Mouse (Mus musculus) heart, adult 2 months (tissue): Measurements from ENCODE around the gene Ash1l. TPM values are rescaled to one million over a fixed set of nuclear protein-coding genes. Genes with fewer than 3 reads are reported as not detected.
"Not testable (repeated sequence)": the region's sequence is repeated elsewhere in the genome, so short reads cannot be mapped to it uniquely, and the experiment has no call there.

Experiments
- DNase-seq, 2 experiments: peaks; one replicate each; pipeline ENCODE4 v3.0.0; 2021
- H3K27ac ChIP-seq: fragments of 200-600 bp; 2 replicates; pipeline ENCODE4 v1.8.1; 2022
- H3K27me3 ChIP-seq: fragments of 200-500 bp; 2 replicates; pipeline ENCODE4 v1.6.1; 2012; ENCODE audit warnings: mild to moderate bottlenecking, low read length, inconsistent platforms, mixed read lengths; ENCODE audit not compliant: control insufficient read depth, insufficient read depth
- H3K36me3 ChIP-seq: fragments of 200-500 bp; 2 replicates; pipeline ENCODE4 v1.6.1; 2012; ENCODE audit warnings: low read length, inconsistent platforms; ENCODE audit not compliant: control insufficient read depth, insufficient read depth
- H3K4me1 ChIP-seq: fragments of 200-500 bp; 2 replicates; pipeline ENCODE4 v1.6.1; 2011; ENCODE audit warnings: low read length; ENCODE audit not compliant: control insufficient read depth, insufficient read depth
- H3K4me3 ChIP-seq: fragments of 200-600 bp; 2 replicates; pipeline ENCODE4 v1.8.1; 2022
- H3K79me2 ChIP-seq: fragments of 200-500 bp; replicated peaks from 2 replicates; pipeline ENCODE4 v1.6.1; 2012; ENCODE audit warnings: mild to moderate bottlenecking, inconsistent platforms, low read length, moderate library complexity, mixed read lengths; ENCODE audit not compliant: control insufficient read depth, insufficient read depth
- H3K9ac ChIP-seq: fragments of 200-500 bp; 2 replicates; pipeline ENCODE4 v1.6.1; 2012; ENCODE audit warnings: low read depth, mild to moderate bottlenecking, control low read depth, inconsistent platforms, low read length, mixed read lengths
- CTCF ChIP-seq: fragments of 200-600 bp; IDR thresholded peaks from 2 replicates; pipeline ENCODE4 v1.8.1; 2022; ENCODE audit warnings: antibody characterized with exemption, mild to moderate bottlenecking, moderate library complexity
- EP300 ChIP-seq: fragments of 200-500 bp; IDR thresholded peaks from 2 replicates; pipeline ENCODE4 v1.6.1; 2011; ENCODE audit warnings: low read depth, low read length, control low read depth; ENCODE audit not compliant: insufficient read depth
- POLR2A ChIP-seq: fragments of 200-500 bp; IDR thresholded peaks from 2 replicates; pipeline ENCODE4 v1.6.1; 2011; ENCODE audit warnings: mild to moderate bottlenecking, low read depth, low read length, control low read depth; ENCODE audit not compliant: insufficient read depth
- WGBS: fragments of 180-500 bp; shearing (Covaris S2); methylation state at CpG from one replicate; pipeline ENCODE4 v1.1.7; 2018; 5-methylcytosine and 5-hydroxymethylcytosine counted together
- intact Hi-C: fragments of 180-260 bp; cut with DNase I; formaldehyde crosslinking; loops from one replicate; pipeline ENCODE4 v1.15.1; 2025
- polyA plus RNA-seq: library from polyadenylated mRNA; depleted of rRNA; stranded (reverse); fragments of >200 nt; gene quantifications from 2 replicates; pipeline ENCODE4 v1.2.3, GENCODE M21; 2012
- total RNA-seq, 2 experiments: library from RNA; stranded (reverse); gene quantifications; 2 replicates each; pipeline ENCODE4 v1.2.3; 2021

Gene Ash1l
- total and polyA plus RNA-seq, 3 experiments: 6.9 to 41.1 (median 36.4) TPM

GRCm38 (mm10) chr3:89058361-89058760 lies 107.9 kb downstream of the Ash1l start:
- H3K27me3 ChIP-seq: no peaks in the 10 kb centered on the region
- TF ChIP-seq POLR2A (no peak), CTCF (no peak), EP300 (no peak)
- no peaks in the 10 kb centered on the region for H3K79me2 ChIP-seq
- 90% methylated on average over 9 of the region's 9 CpGs for WGBS
- H3K36me3 ChIP-seq: peaks cover 1% of the 10 kb centered on the region
- H3K9ac ChIP-seq: no peak overlapping the region
- intact Hi-C loops: no loop called here
- no peaks in the 10 kb centered on the region for H3K4me1 ChIP-seq
- no peak overlapping the region for H3K27ac ChIP-seq
- no peak overlapping the region for H3K4me3 ChIP-seq
- no peak for DNase-seq

DNA sequence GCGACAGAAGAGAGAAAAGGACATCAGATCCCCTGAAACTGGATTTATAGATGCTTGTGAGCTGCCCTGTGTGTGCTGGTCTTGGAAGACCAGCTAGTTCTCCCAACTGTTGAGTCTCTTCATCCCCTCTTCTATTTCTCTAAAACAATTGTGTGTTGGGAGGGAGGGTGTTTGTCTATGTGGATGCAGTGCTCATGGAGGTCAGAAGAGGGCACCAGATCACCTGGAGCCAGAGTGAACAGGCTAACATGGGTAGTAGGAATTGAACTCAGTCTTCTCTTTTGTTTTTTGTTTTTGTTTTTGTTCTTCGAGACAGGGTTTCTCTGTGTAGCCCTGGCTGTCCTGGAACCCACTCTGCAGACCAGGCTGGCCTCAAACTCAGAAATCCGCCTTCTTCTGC lies 108.4 kb downstream of the Ash1l start:
- peak in 1 of 2 experiments; percentile 32 for DNase-seq
- Histone ChIP-seq H3K4me3 (no peak overlapping the region), H3K79me2 (no peaks in the 10 kb centered on the region), H3K27ac (no peak overlapping the region), H3K4me1 (no peaks in the 10 kb centered on the region), H3K27me3 (no peaks in the 10 kb centered on the region), H3K36me3 (no peaks in the 10 kb centered on the region), H3K9ac (no peak overlapping the region)
- intact Hi-C loops: no loop called here
- WGBS: 92% methylated on average over 3 of the region's 3 CpGs
- TF ChIP-seq CTCF (peak; percentile 74), POLR2A (no peak)

DNA sequence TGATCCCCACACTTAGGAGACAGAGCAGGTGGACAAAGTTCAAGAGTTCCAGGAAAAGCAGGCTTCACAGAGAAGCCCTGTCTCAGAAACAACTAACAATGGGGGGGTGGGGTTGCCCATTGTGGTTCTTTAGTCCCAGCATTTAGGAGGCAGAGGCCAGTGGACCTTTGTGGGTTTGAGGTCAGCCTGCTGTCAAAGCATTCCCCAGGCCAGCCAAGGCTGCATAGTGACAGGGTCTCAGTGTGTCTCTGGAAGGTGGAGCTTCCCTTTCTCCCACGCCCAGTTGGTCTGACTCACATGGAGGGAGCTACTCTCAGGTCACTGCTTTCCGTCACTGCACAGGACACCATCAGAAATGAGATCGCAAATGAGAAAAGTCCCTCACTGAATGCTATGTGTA lies 111.3 kb downstream of the Ash1l start:
- Histone ChIP-seq H3K4me1 (no peaks in the 10 kb centered on the region), H3K9ac (no peak overlapping the region), H3K27me3 (no peaks in the 10 kb centered on the region), H3K4me3 (no peak overlapping the region), H3K79me2 (no peaks in the 10 kb centered on the region), H3K27ac (no peak overlapping the region), H3K36me3 (no peaks in the 10 kb centered on the region)
- TF ChIP-seq EP300 (no peak), POLR2A (no peak), CTCF (no peak)
- 83% methylated on average over 3 of the region's 3 CpGs for WGBS
- DNase-seq: no peak
- intact Hi-C loops: no loop called here

DNA sequence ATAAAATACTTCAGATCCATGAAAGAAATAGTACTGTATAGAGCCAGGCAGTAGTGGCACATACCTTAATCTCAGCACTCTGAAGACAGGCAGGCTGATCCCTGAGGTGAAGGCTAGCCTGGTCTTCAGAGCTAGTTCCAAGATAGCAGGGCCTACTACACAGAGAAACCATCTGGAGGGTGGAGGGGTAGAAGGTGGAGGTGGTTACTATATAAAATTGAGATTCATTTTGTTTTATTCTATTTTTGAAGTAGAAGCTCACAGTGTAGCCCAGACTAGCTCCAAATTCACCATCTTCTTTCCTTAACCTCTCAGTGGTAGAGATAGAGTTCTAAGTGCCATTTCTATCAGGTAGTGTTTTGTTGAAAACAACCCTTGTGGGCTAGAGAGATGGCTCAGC lies 116.8 kb downstream of the Ash1l start:
- Histone ChIP-seq H3K27me3 (no peaks in the 10 kb centered on the region), H3K79me2 (no peaks in the 10 kb centered on the region), H3K9ac (no peak overlapping the region), H3K4me3 (no peak overlapping the region), H3K4me1 (no peaks in the 10 kb centered on the region), H3K36me3 (0 out of 2 replicates have a peak, but pooled peaks cover 2% of the 10 kb centered on the region), H3K27ac (no peak overlapping the region)
- TF ChIP-seq EP300 (no peak), CTCF (no peak), POLR2A (no peak)
- no peak for DNase-seq
- intact Hi-C loops: no loop called here

- Histone ChIP-seq H3K27ac (no peak overlapping the region), H3K79me2 (no peaks in the 10 kb centered on the region), H3K4me3 (no peak overlapping the region), H3K4me1 (no peaks in the 10 kb centered on the region), H3K36me3 (no peaks in the 10 kb centered on the region), H3K27me3 (no peaks in the 10 kb centered on the region), H3K9ac (no peak overlapping the region)
- no peak for DNase-seq
- intact Hi-C loops: no loop called here
- TF ChIP-seq EP300: no peak
- no peak for TF ChIP-seq CTCF
- 86% methylated on average over 9 of the region's 9 CpGs for WGBS
Observed at GRCm38 (mm10) chr3:89077383-89077782, 127.0 kb downstream of the Ash1l start.

- not testable (repeated sequence) for H3K9ac ChIP-seq
Observed at GRCm38 (mm10) chr3:89082287-89082686, 131.9 kb downstream of the Ash1l start.

DNA sequence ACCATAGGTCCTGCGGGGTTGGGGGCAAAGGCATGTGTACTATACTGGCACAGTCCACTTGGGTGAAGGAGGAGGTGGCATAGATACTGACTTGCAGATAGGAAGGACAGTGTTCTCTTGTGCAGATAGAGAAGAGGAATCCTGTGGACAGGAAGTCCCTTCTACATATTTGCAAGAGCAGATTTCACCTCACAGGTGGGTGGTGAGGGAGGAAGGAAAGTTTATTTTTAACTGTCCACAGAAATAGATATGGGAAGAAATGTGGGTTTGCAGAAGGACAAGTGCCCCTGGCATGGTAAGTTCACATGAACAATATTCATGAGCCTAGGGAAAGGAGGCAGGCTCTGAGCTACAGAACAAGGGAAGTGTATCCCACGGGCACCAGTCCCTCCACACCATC lies 133.7 kb downstream of the Ash1l start:
- TF ChIP-seq CTCF (no peak), POLR2A (no peak)
- H3K4me3 ChIP-seq: no peak overlapping the region
- H3K27me3 ChIP-seq: no peaks in the 10 kb centered on the region
- no peaks in the 10 kb centered on the region for H3K36me3 ChIP-seq
- intact Hi-C loops: no loop called here
- WGBS: 61% methylated on average over 2 of the region's 2 CpGs
- H3K9ac ChIP-seq: no peak overlapping the region
- H3K4me1 ChIP-seq: peaks cover 3% of the 10 kb centered on the region; the same call in 1 of the 2 replicates
- no peaks in the 10 kb centered on the region for H3K79me2 ChIP-seq
- no peak for DNase-seq
- H3K27ac ChIP-seq: no peak overlapping the region

More at GRCm38 (mm10) chr3:89082287-89082686, 131.9 kb downstream of the Ash1l start:
- intact Hi-C loops, H3K27ac ChIP-seq, H3K4me1 ChIP-seq, DNase-seq, H3K79me2 ChIP-seq, H3K4me3 ChIP-seq, H3K27me3 ChIP-seq, H3K36me3 ChIP-seq: not testable (repeated sequence)
